Mouse (Mus musculus) fat pad, adult 2 months (tissue): Measurements from ENCODE around the gene Afm.

Experiments
- DNase-seq: peaks from one replicate; pipeline ENCODE4 v3.0.0-alpha.2; 2011; ENCODE audit warnings: low read depth, low spot score; ENCODE audit errors: extremely low read depth

Gene Afm

GRCm38 (mm10) chr5:90551191-90551590, 32.5 kb downstream of the Afm start:
- DNase-seq = no peak

- DNase-seq = no peak
Observed at GRCm38 (mm10) chr5:90556052-90556451, 37.3 kb downstream of the Afm start.

DNA sequence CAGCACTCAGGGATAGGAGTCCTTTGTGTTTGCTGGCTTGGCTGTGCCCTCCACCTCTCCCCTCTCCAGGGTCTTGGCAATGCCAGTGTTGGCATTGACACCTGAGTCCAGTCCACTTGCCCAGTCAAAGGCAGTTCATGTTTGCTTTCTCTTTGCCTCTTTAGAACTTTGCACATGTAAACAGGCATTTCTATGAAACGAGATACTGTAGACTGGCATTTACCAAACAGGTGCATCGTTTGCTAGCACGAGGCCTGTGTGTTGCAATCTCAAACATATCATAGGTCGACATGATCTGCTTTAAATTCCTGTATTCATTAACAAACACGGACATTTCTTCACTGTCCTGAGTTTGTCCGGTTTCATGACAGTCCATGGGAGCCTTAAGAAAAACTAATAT, 42.0 kb downstream of the Afm start, which contains the start of gene 5830473C10Rik:
5830473C10Rik (plus strand) TSS at position 365 of the 400 bp plus-strand sequence.
- no peak for DNase-seq

- no peak for DNase-seq
Observed at GRCm38 (mm10) chr5:90561721-90562275, 43.1 kb downstream of the Afm start.

GRCm38 (mm10) chr5:90562880-90563279, 44.1 kb downstream of the Afm start:
- DNase-seq = no peak

DNA sequence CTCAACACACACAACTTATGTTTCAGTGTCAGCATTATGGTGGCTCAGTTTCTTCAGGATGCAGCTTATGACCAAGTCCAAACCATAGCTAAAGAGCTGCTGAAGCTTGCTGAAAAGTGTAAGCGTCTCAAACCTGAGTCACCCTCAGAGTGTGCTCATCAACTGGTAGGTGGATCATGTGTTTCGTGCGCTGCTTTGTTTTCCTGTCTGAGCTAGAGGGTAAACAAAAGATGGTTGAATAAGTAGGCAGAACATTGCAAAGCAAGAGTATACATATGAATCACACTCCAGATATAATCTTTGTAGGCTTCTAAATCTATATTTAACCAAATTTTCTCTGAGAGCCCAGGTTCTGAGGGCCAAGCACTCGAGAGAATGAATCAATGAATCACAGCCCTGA, 45.4 kb downstream of the Afm start:
- DNase-seq = no peak

GRCm38 (mm10) chr5:90565205-90565604, 46.5 kb downstream of the Afm start:
- no peak for DNase-seq

GRCm38 (mm10) chr5:90567788-90568187, 49.1 kb downstream of the Afm start:
- no peak for DNase-seq

DNA sequence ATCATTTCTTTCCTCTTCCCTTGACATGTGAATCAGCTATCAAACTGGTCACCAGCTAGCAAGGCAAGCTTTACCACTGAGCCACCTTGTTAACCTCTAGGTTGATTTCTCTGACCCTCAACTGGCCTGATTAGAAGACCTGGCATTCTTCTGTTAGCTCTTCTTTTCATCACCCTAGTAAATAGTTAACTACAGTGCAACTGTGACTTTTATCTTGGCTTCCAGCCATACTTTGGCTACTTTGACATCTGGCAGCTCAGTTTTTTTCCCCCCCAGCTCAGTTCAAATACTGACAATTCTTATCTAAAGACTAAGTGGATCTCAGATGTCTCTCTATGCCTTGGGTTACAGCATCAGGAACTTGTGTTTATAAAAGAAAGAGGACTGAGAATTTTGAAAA, 49.6 kb downstream of the Afm start:
- no peak for DNase-seq

GRCm38 (mm10) chr5:90571216-90571615, 52.5 kb downstream of the Afm start:
- DNase-seq = no peak

DNA sequence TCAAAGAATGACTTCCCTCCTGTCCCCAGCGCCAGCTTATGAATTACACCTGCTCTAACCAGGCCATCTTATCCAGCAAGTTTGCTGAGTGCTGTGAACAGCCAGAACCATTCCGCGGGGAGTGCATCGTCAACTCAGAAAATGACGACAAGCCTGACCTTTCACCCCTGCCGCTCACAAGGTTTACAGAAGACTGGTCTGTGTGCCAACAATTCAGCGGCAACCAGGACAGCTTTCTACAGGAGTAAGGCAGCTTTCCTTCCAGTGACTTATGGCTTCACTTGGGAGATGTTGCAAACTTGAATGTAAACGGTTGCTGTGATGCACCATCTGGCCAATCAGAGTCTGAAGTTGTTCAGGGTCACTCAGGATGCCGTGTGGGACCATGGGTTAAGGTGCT, 59.0 kb downstream of the Afm start:
- DNase-seq = no peak

GRCm38 (mm10) chr5:90579556-90579955, 60.8 kb downstream of the Afm start:
- DNase-seq = no peak

DNA sequence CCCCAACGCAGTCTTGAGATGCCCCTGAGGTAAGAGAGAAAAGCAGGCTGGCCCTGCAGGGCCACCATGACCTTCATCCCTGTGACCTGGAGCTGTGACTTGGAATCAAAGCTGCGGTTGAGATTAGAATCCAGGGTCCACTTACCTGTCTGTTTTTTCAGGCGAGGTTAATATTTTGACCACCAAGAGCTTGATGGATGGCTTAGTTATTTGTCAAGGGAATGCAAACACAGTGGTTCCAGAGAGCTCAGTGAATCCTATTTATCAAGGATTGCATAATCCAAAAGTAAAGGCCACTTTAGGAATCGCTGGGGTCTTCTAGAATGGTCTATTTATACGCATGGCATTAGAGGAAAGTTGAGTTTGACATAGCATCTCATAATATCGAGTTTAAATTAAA, 63.4 kb downstream of the Afm start:
- no peak for DNase-seq

DNA sequence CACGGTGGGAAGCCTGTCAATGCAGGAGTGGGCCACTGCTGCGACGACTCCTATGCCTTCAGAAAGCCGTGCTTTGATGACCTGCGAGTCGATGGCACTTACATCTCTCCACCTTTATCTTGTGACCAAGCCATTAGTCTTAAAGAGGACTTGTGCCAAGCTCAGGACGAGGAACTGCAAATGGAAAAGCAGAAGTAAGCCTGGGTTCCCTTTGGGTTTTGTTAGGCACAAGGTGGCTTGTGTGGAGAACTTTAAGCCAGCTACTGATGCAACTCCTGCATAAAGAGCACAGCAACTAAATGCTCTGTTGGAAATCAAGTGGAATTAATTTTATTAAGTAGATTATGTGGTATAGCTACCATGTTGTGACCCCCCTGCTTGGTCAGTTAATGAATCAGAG, 66.1 kb downstream of the Afm start:
- DNase-seq = no peak

DNA sequence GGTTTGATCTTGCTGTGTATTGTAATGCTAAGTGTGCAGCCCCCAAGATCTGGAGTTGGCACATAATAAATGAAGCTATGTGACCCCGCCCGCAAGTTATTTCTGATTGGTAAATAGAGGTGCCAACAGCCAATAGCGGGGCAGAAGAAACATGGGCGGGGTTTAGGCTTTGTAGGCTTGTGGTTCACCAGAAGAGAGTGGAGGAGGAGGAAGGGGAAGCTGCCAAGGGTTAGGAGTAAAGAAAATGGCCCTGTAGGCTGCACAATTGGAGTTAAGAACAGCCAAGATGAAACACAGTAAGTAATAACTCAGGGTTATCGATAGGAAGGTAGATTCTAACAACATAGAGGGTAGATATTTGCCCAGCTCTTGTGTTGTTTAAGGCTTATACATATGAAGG, 67.8 kb downstream of the Afm start:
- DNase-seq = no peak

- no peak for DNase-seq
Observed at GRCm38 (mm10) chr5:90588104-90588503, 69.4 kb downstream of the Afm start.

GRCm38 (mm10) chr5:90588708-90589595, 70.2 kb downstream of the Afm start:
- DNase-seq = no peak

- DNase-seq = peak; percentile 11
Observed at GRCm38 (mm10) chr5:90590676-90591075, 71.9 kb downstream of the Afm start.

DNA sequence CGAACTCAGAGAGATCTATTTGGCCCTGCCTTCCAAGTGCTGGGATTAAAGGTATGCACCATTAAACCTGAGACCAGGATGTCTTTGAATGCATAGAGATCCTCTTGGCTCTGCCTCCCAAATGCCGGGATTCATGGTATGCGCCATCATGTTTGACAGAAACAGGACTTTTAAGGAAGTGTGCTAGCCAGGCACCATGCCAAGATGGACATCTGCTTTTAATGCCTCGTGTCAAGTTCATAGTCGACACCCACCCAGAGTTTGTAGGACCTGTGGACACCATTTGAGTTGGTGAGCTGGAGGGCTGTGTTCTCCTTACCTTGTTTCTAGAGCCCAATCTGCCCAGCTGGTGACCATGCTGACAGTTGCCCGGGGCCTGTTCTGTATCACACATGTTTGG, 73.2 kb downstream of the Afm start:
- no peak for DNase-seq

GRCm38 (mm10) chr5:90594945-90595344, 76.2 kb downstream of the Afm start:
- no peak for DNase-seq

- DNase-seq = no peak
Observed at GRCm38 (mm10) chr5:90596155-90596554, 77.4 kb downstream of the Afm start.

DNA sequence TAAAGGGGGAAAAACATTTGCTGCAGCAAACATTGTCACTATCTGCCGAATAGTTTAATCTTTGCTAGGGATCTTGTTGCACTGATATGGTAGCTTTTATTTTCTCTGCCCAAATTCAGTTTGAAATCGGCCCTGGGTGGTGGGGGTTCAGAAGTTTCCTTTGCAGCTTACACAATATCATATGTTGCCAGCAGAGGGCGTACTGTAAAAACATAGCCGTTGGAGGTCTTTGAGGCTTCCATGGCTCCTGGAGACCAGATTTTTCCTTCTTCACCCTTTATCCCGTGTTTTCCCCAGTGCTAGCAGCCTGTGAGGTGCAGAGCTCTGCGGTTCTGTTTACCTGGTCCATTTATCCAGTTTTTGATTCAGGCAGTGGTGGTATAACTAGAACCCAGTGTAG, 82.7 kb downstream of the Afm start:
- DNase-seq = no peak
